Mouse (Mus musculus): ENCODE results near the gene Cped1.

DNA sequence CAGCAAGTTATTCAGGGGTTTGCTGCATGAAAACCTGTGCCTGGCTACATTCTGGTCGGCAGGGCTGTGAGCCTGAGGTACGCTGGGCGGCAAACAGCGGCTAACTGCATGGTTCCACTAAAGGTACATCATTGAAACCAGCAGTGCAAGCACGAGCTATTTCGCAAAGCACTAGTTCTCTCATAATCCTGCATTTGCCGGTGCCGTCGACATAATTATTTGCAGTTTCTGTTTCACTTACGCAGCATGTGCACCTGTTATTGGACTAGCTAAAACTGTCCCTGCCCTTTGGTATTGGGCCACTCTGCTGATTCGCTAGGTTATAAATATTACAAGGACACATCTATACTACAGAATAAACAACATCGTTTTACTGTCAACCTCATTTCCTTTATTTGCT is 24.5 kb downstream of the Cped1 start:
- TF ChIP-seq CTCF (IDR thresholded peaks at IDR 0.05; ENCODE audit: low read depth) (no peak), EP300 (optimal IDR thresholded peaks at IDR 0.05) (no peak)
